Mouse (Mus musculus): ENCODE results near the gene Cyp4f16. TPM values are rescaled to one million over a fixed set of nuclear protein-coding genes. Genes with fewer than 3 reads are reported as not detected.
"Not testable (repeated sequence)": the region's sequence is repeated elsewhere in the genome, so short reads cannot be mapped to it uniquely, and the experiment has no call there.

The Cyp4f16 gene
- 13.8 and 15.2 TPM in 2 replicates for polyA plus RNA-seq (2014; fragmentation: Nextera tagmentation; extraction: Ambion mirVana)

DNA sequence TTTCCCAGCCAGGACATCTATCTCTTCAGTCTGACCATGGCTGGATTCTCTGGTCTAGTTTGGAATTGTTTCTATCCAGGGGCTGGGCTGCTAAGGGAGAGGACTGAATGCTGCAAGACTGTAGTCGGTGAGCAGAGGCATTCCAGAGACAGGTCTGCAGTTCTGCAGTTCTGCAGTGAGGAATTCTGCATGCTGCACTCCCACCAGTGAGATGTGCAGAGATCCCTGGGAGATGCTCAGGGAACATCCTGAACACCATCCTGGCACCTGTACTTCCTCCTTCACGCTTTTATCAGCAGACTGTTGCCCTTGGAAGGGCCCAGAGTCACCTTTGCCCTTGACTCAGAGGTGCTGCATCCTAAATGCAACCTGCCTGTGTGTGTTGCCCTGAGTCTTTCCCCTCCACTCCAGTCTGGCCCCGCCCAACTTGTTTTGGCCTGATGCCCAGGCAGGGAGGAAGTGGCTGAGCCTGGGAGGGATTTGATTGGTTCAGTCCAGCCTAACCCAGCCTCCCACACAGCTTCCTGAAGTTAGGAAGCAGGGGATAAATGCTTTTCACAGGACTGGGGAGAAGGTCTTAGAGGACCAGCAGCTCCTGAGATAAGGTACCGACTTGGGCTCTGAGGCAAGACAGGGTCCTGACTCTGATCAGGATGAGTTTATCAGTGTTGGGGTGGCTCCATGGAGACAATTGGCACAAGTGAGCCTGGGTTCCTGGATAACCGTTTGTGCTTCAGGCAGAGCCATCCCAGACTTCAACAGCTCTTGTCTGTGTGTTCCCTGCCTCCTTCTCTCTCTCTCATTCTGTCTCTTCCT lies at the start of gene Cyp4f16:
Gene Cyp4f16 (plus strand): TSS at position 508 of the 816 bp plus-strand sequence.
- ATAC-seq (ENCODE audit: insufficient number of reproducible peaks, insufficient read depth, low FRiP score, low read depth): peak; percentile 93
- Histone ChIP-seq H3K9ac (ENCODE audit: low read length) (peak within 1 kb of the TSS; percentile 70), H3K4me2 (ENCODE audit: low read length) (peak within 1 kb of the TSS; percentile 71), H3K4me3 (ENCODE audit: control insufficient read depth in 1 of 2, insufficient read depth in 1 of 2, low read depth in 1 of 2, low read length in 2 of 2) (peak within 1 kb of the TSS; percentile 51 to 90), H3K27ac (replicated peaks in 1 of 2; ENCODE audit: control insufficient read depth in 1 of 2, insufficient read depth in 1 of 2, low read depth in 2 of 2, low read length in 2 of 2) (peak within 1 kb of the TSS; percentile 46 to 89)
- H3K4me1 ChIP-seq (ENCODE audit: control insufficient read depth in 2 of 2, insufficient read depth in 2 of 2, low read length in 2 of 2); H3K9me3 ChIP-seq (ENCODE audit: control insufficient read depth, low read length); H3K27me3 ChIP-seq (ENCODE audit: control insufficient read depth, insufficient read depth, low read length); H3K36me3 ChIP-seq (ENCODE audit: control insufficient read depth, insufficient read depth, low read length): not testable (repeated sequence)
- WGBS: under 1% methylated on average over 5 of the region's 5 CpGs

DNA sequence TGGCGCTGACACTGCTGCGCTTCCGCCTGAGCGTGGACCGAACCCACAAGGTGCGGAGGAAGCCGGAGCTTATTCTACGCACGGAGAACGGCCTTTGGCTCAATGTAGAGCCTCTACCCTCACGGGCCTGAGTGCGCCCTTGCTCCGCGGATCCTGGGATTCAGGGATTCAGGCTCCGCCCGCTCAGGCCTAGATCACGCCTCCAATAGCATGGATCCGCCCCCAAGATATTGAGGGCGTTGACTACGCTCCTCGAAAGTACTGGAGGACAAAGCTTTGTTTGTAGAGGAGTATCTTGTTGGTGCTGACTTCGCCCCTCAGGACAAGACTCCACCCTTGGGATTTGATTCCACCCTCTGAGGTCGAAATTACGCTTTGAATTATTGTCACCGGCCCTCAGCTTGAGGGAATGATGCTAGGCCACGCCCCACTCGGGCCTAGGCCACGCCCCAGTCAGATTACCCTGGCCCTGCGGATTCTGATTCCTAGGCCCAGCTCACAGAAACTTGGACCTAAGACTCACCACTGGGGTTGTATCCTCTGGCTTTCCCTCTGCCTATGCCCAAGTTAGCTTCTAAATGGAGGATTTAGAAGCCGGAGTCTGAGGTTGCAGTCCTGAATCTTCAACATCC lies 43.9 kb upstream of the Cyp4f16 start:
- 0 out of 2 replicates have a peak overlapping the region, but pooled peaks have one; percentile 44 for H3K9ac ChIP-seq (ENCODE audit: low read length)
- H3K4me1 ChIP-seq (ENCODE audit: control insufficient read depth in 2 of 2, insufficient read depth in 2 of 2, low read length in 2 of 2): peaks cover 5 to 6% of the 10 kb centered on the region in 2 experiments; a peak in 2 of 4 replicates
- H3K27me3 ChIP-seq (ENCODE audit: control insufficient read depth, insufficient read depth, low read length): no peaks in the 10 kb centered on the region
- H3K9me3 ChIP-seq (ENCODE audit: control insufficient read depth, low read length): no peaks in the 10 kb centered on the region
- no peak overlapping the region for H3K27ac ChIP-seq (replicated peaks in 1 of 2; ENCODE audit: control insufficient read depth in 1 of 2, insufficient read depth in 1 of 2, low read depth in 2 of 2, low read length in 2 of 2)
- H3K4me3 ChIP-seq (ENCODE audit: control insufficient read depth in 1 of 2, insufficient read depth in 1 of 2, low read depth in 1 of 2, low read length in 2 of 2): peak overlapping the region; percentile 29 to 33
- H3K4me2 ChIP-seq (ENCODE audit: low read length): peak overlapping the region; percentile 63
- ATAC-seq (ENCODE audit: insufficient number of reproducible peaks, insufficient read depth, low FRiP score, low read depth): peak; percentile 38; the same call in 1 of the 2 replicates
- WGBS: 9% methylated on average over 30 of the region's 30 CpGs
- H3K36me3 ChIP-seq (ENCODE audit: control insufficient read depth, insufficient read depth, low read length): no peaks in the 10 kb centered on the region

DNA sequence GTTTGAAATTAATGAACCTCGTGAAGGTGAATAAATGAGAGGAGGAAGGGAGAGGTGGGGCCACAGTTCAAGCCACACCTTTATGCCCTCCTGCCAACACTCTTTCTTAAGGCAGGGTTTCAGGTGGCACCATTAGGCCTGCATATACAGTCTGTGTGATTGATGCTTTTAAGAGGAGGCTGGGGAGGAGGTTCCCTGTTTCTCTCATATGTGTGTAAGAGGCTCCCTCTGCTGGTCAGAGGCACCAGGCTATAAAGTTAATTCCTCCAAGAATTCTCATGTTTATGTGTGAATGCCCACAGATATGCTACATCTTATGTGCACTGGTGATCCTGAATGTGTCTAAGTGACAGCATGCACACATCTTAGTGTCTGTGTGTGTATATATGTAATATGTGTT lies 41.8 kb upstream of the Cyp4f16 start:
- peaks cover 5 to 6% of the 10 kb centered on the region in 2 experiments; a peak in 2 of 4 replicates for H3K4me1 ChIP-seq (ENCODE audit: control insufficient read depth in 2 of 2, insufficient read depth in 2 of 2, low read length in 2 of 2)
- no peak overlapping the region for H3K27ac ChIP-seq (replicated peaks in 1 of 2; ENCODE audit: control insufficient read depth in 1 of 2, insufficient read depth in 1 of 2, low read depth in 2 of 2, low read length in 2 of 2)
- no peak overlapping the region for H3K9ac ChIP-seq (ENCODE audit: low read length)
- no peak overlapping the region for H3K4me3 ChIP-seq (ENCODE audit: control insufficient read depth in 1 of 2, insufficient read depth in 1 of 2, low read depth in 1 of 2, low read length in 2 of 2)
- WGBS: 41% methylated on average over 1 of the region's 1 CpGs
- no peak overlapping the region for H3K4me2 ChIP-seq (ENCODE audit: low read length)
- H3K36me3 ChIP-seq (ENCODE audit: control insufficient read depth, insufficient read depth, low read length): no peaks in the 10 kb centered on the region
- no peaks in the 10 kb centered on the region for H3K9me3 ChIP-seq (ENCODE audit: control insufficient read depth, low read length)
- no peaks in the 10 kb centered on the region for H3K27me3 ChIP-seq (ENCODE audit: control insufficient read depth, insufficient read depth, low read length)
- ATAC-seq (ENCODE audit: insufficient number of reproducible peaks, insufficient read depth, low FRiP score, low read depth): no peak

GRCm38 (mm10) chr17:32500511-32500910 lies 35.8 kb upstream of the Cyp4f16 start:
- H3K4me2 ChIP-seq (ENCODE audit: low read length); H3K27me3 ChIP-seq (ENCODE audit: control insufficient read depth, insufficient read depth, low read length); H3K4me3 ChIP-seq (ENCODE audit: control insufficient read depth in 1 of 2, insufficient read depth in 1 of 2, low read depth in 1 of 2, low read length in 2 of 2); H3K9ac ChIP-seq (ENCODE audit: low read length); ATAC-seq (ENCODE audit: insufficient number of reproducible peaks, insufficient read depth, low FRiP score, low read depth); H3K36me3 ChIP-seq (ENCODE audit: control insufficient read depth, insufficient read depth, low read length); H3K9me3 ChIP-seq (ENCODE audit: control insufficient read depth, low read length): not testable (repeated sequence)
- 80% methylated on average over 4 of the region's 4 CpGs for WGBS
- H3K27ac ChIP-seq (replicated peaks in 1 of 2; ENCODE audit: control insufficient read depth in 1 of 2, insufficient read depth in 1 of 2, low read depth in 2 of 2, low read length in 2 of 2): 0 out of 4 replicates have a peak overlapping the region, but pooled peaks of 1 of the 2 experiments have one; percentile 11
- H3K4me1 ChIP-seq (ENCODE audit: control insufficient read depth in 2 of 2, insufficient read depth in 2 of 2, low read length in 2 of 2): peaks cover 5 to 21% of the 10 kb centered on the region in 2 experiments

GRCm38 (mm10) chr17:32501051-32501450 lies 35.3 kb upstream of the Cyp4f16 start:
- WGBS: 51% methylated on average over 3 of the region's 3 CpGs
- Histone ChIP-seq H3K27me3 (ENCODE audit: control insufficient read depth, insufficient read depth, low read length) (no peaks in the 10 kb centered on the region), H3K4me3 (ENCODE audit: control insufficient read depth in 1 of 2, insufficient read depth in 1 of 2, low read depth in 1 of 2, low read length in 2 of 2) (no peak overlapping the region), H3K9me3 (ENCODE audit: control insufficient read depth, low read length) (no peaks in the 10 kb centered on the region), H3K9ac (ENCODE audit: low read length) (no peak overlapping the region), H3K27ac (replicated peaks in 1 of 2; ENCODE audit: control insufficient read depth in 1 of 2, insufficient read depth in 1 of 2, low read depth in 2 of 2, low read length in 2 of 2) (0 out of 4 replicates have a peak overlapping the region, but pooled peaks of 1 of the 2 experiments have one; percentile 11), H3K4me1 (ENCODE audit: control insufficient read depth in 2 of 2, insufficient read depth in 2 of 2, low read length in 2 of 2) (peaks cover 7 to 22% of the 10 kb centered on the region in 2 experiments), H3K4me2 (ENCODE audit: low read length) (no peak overlapping the region), H3K36me3 (ENCODE audit: control insufficient read depth, insufficient read depth, low read length) (no peaks in the 10 kb centered on the region)
- no peak for ATAC-seq (ENCODE audit: insufficient number of reproducible peaks, insufficient read depth, low FRiP score, low read depth)

DNA sequence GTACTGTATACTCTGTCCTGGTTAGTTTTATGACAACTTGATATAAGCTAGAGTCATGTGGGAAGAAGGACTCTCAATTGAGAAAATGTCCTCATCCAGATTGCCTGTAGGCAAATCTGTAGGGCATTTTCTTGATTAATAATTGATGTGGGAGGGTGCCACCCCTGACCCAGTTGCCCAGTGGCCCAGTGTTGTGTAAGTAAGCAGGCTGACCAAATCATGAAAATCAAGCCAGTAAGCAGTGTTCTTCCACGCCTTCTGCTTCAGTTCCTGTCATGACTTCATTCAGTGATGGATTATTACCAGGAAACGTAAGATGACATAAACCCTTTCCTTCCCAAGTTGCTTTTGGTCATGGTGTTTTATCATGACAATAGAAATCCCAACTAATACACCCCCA lies 33.2 kb upstream of the Cyp4f16 start:
- H3K4me2 ChIP-seq (ENCODE audit: low read length): no peak overlapping the region
- no peaks in the 10 kb centered on the region for H3K9me3 ChIP-seq (ENCODE audit: control insufficient read depth, low read length)
- no peak overlapping the region for H3K9ac ChIP-seq (ENCODE audit: low read length)
- 72% methylated on average over 2 of the region's 2 CpGs for WGBS
- peaks cover 13 to 31% of the 10 kb centered on the region in 2 experiments for H3K4me1 ChIP-seq (ENCODE audit: control insufficient read depth in 2 of 2, insufficient read depth in 2 of 2, low read length in 2 of 2)
- H3K27ac ChIP-seq (replicated peaks in 1 of 2; ENCODE audit: control insufficient read depth in 1 of 2, insufficient read depth in 1 of 2, low read depth in 2 of 2, low read length in 2 of 2): no peak overlapping the region
- no peaks in the 10 kb centered on the region for H3K36me3 ChIP-seq (ENCODE audit: control insufficient read depth, insufficient read depth, low read length)
- H3K27me3 ChIP-seq (ENCODE audit: control insufficient read depth, insufficient read depth, low read length): no peaks in the 10 kb centered on the region
- ATAC-seq (ENCODE audit: insufficient number of reproducible peaks, insufficient read depth, low FRiP score, low read depth): no peak
- no peak overlapping the region for H3K4me3 ChIP-seq (ENCODE audit: control insufficient read depth in 1 of 2, insufficient read depth in 1 of 2, low read depth in 1 of 2, low read length in 2 of 2)

GRCm38 (mm10) chr17:32505851-32506728 lies 30.3 kb upstream of the Cyp4f16 start, which contains the start of gene Cyp4f17:
Gene Cyp4f17, plus strand, starts transcription at chr17:32506050.
- Histone ChIP-seq H3K27me3 (ENCODE audit: control insufficient read depth, insufficient read depth, low read length) (no peaks in the 10 kb centered on the region), H3K4me2 (ENCODE audit: low read length) (peak within 1 kb of the TSS; percentile 70), H3K9me3 (ENCODE audit: control insufficient read depth, low read length) (no peaks in the 10 kb centered on the region), H3K4me3 (ENCODE audit: control insufficient read depth in 1 of 2, insufficient read depth in 1 of 2, low read depth in 1 of 2, low read length in 2 of 2) (peak within 1 kb of the TSS; percentile 41 to 67), H3K27ac (replicated peaks in 1 of 2; ENCODE audit: control insufficient read depth in 1 of 2, insufficient read depth in 1 of 2, low read depth in 2 of 2, low read length in 2 of 2) (peak within 1 kb of the TSS; percentile 83 to 89), H3K9ac (ENCODE audit: low read length) (peak within 1 kb of the TSS; percentile 76), H3K4me1 (ENCODE audit: control insufficient read depth in 2 of 2, insufficient read depth in 2 of 2, low read length in 2 of 2) (peaks cover 13 to 31% of the 10 kb centered on the region in 2 experiments), H3K36me3 (ENCODE audit: control insufficient read depth, insufficient read depth, low read length) (peaks cover 5% of the 10 kb centered on the region; the same call in 1 of the 2 replicates)
- peak; percentile 87 for ATAC-seq (ENCODE audit: insufficient number of reproducible peaks, insufficient read depth, low FRiP score, low read depth)
- 1% methylated on average over 30 of the region's 30 CpGs for WGBS
